Mouse (Mus musculus): ENCODE measurements around the gene Ermard.
"Not testable (repeated sequence)": the region's sequence is repeated elsewhere in the genome, so short reads cannot be mapped to it uniquely, and the experiment has no call there.

GRCm38 (mm10) chr17:15009088-15009487, 31.9 kb upstream of the Ermard start:
- not testable (repeated sequence) for TF ChIP-seq POLR2A (IDR thresholded peaks at IDR 0.05; ENCODE audit: insufficient read length, low read depth); POLR2AphosphoS2 (IDR thresholded peaks at IDR 0.05; ENCODE audit: insufficient read length, low read depth); CEBPB (IDR thresholded peaks at IDR 0.05; ENCODE audit: insufficient read depth, poor library complexity, severe bottlenecking); USF1 (IDR thresholded peaks at IDR 0.05; ENCODE audit: low read depth); E2F4 (IDR thresholded peaks at IDR 0.05; ENCODE audit: insufficient read depth); TCF12 (IDR thresholded peaks at IDR 0.05; ENCODE audit: insufficient read depth, poor library complexity, severe bottlenecking); TCF3 (IDR thresholded peaks at IDR 0.05; ENCODE audit: insufficient read length, low read depth); MAX (IDR thresholded peaks at IDR 0.05; ENCODE audit: low read depth); MYOG (IDR thresholded peaks at IDR 0.05; ENCODE audit: control insufficient read depth in 1 of 3, insufficient read depth in 1 of 3, insufficient read length in 2 of 3, low read depth in 2 of 3); REST (IDR thresholded peaks at IDR 0.05; ENCODE audit: insufficient read depth, insufficient read length); MYOD1 (IDR thresholded peaks at IDR 0.05; ENCODE audit: control insufficient read depth in 1 of 3, insufficient read length in 2 of 3, low read depth in 2 of 3); SRF (IDR thresholded peaks at IDR 0.05; ENCODE audit: control insufficient read depth, insufficient read length, low read depth)

Data from myocyte (in vitro differentiated cells).